Mouse (Mus musculus) limb, embryonic 12.5 days (tissue): ENCODE measurements around the gene Gsx1. TPM values are rescaled to one million over a fixed set of nuclear protein-coding genes. Genes with fewer than 3 reads are reported as not detected.

ENCODE experiments used
- ATAC-seq: fragments of 200-750 bp; cut with Nextera tagmentation; 2 replicates; pipeline ENCODE4 v1.8.0; 2017; ENCODE audit warnings: low read depth, moderate TSS enrichment; ENCODE audit not compliant: insufficient number of reproducible peaks, insufficient read depth, low FRiP score, low TSS enrichment
- H3K27ac ChIP-seq: fragments of 300-500 bp; sonication (generic); 2 replicates; pipeline ENCODE4 v1.5.1; 2016; ENCODE audit warnings: mild to moderate bottlenecking, moderate library complexity
- H3K27me3 ChIP-seq: fragments of 300-500 bp; sonication (generic); 2 replicates; pipeline ENCODE4 v1.6.1; 2016; ENCODE audit warnings: mild to moderate bottlenecking, moderate library complexity
- H3K36me3 ChIP-seq: fragments of 300-500 bp; sonication (generic); 2 replicates; pipeline ENCODE4 v1.6.1; 2016; ENCODE audit warnings: mild to moderate bottlenecking, moderate library complexity
- H3K4me1 ChIP-seq: fragments of 300-500 bp; sonication (generic); replicated peaks from 2 replicates; pipeline ENCODE4 v1.6.1; 2016
- H3K4me2 ChIP-seq: fragments of 300-500 bp; sonication (generic); 2 replicates; pipeline ENCODE4 v1.6.1; 2016; ENCODE audit warnings: mild to moderate bottlenecking, moderate library complexity
- H3K4me3 ChIP-seq: fragments of 300-500 bp; sonication (generic); replicated peaks from 2 replicates; pipeline ENCODE4 v1.5.1; 2016; ENCODE audit warnings: mild to moderate bottlenecking
- H3K9ac ChIP-seq: fragments of 300-500 bp; sonication (generic); replicated peaks from 2 replicates; pipeline ENCODE4 v1.6.1; 2016; ENCODE audit warnings: mild to moderate bottlenecking, moderate library complexity
- H3K9me3 ChIP-seq: fragments of 300-500 bp; sonication (generic); 2 replicates; pipeline ENCODE4 v1.6.1; 2016; ENCODE audit warnings: mild to moderate bottlenecking, moderate library complexity
- WGBS: fragments of 180-500 bp; shearing (Covaris S2); methylation state at CpG from one replicate; pipeline ENCODE4 v1.1.7; 2016; 5-methylcytosine and 5-hydroxymethylcytosine counted together
- polyA plus RNA-seq: library from polyadenylated mRNA; unstranded; fragments of >200 nt; fragmentation: Nextera tagmentation; extraction: Ambion mirVana; gene quantifications from 2 replicates; pipeline ENCODE4 v1.2.1, GENCODE M21; 2016

The Gsx1 gene
- polyA plus RNA-seq, 1 experiment from 2014 or later = not detected

DNA sequence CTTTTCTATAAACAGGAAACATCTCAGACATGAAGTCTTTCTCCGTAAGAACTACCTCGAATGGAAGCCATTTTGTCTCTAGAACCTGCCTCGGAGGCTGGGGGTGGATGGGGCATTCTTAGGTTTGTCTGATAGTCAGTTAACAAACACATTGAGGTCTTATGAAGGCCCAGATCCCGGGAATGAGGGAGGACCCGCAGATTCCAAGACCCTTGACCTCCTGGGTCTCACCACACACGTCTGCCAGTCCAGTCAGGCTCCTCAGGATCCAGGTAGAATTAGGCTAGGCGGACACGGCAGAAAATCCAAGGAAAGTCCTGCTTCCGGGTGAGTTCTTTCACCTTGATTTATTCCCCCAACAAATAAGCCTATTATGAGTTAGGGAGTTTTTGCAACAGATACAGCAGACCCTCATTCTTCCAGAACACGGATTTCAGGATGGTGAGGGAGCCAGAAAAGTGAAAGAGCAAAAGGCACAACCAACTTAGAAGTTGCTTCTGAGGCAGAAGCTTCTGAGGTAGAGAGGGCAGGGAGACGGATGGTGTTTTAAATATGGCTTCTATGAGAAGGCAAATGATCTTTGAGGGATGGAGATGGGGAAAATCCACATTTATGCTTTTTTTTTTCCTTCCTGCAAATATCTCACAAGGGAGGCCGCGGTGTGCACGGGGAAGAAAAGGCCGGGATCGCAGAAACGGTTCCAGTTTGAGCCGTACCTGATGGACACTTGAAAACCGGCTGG, 3.2 kb upstream of the Gsx1 start:
- peak overlapping the region; percentile 44 for H3K4me2 ChIP-seq
- H3K27me3 ChIP-seq = peaks cover 86% of the 10 kb centered on the region
- ATAC-seq = no peak

DNA sequence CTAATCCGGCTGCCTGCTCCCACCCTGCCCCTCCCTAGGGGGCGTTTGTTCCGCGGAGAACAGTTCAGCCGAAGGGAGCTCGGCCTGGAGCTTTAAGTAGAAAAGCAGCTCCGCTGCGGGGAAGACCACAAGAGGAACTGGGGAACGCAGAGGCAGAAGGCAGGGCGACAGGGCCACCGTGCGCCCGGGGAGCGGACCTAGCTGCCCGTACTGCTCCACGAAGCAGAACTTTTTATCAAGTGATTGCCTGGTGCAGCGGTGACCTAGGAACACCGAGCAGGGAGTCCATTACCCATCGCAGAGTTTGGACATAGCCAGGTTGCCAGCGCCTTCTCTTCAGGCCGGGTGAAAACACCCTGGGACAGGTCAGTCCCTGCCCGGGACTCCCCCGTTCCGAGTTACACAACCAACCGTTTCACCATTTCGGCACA, 2.5 kb upstream of the Gsx1 start:
- peaks cover 5% of the 10 kb centered on the region; the same call in 1 of the 2 replicates for H3K9me3 ChIP-seq
- peak overlapping the region; percentile 44 for H3K4me2 ChIP-seq
- peaks cover 20% of the 10 kb centered on the region for H3K4me1 ChIP-seq
- under 1% methylated on average over 25 of the region's 26 CpGs for WGBS
- H3K27ac ChIP-seq = no peak overlapping the region
- H3K27me3 ChIP-seq = peaks cover 93% of the 10 kb centered on the region
- no peak overlapping the region for H3K9ac ChIP-seq
- H3K36me3 ChIP-seq = no peaks in the 10 kb centered on the region
- no peak for ATAC-seq
- peak overlapping the region; percentile 26 for H3K4me3 ChIP-seq

More for the DNA sequence above, 3.2 kb upstream of the Gsx1 start:
- WGBS = 11% methylated on average over 16 of the region's 19 CpGs
- no peak overlapping the region for H3K27ac ChIP-seq
- no peak overlapping the region for H3K9ac ChIP-seq
- H3K36me3 ChIP-seq = no peaks in the 10 kb centered on the region
- peaks cover 20% of the 10 kb centered on the region for H3K4me1 ChIP-seq
- peak overlapping the region; percentile 26 for H3K4me3 ChIP-seq
- peaks cover 5% of the 10 kb centered on the region; the same call in 1 of the 2 replicates for H3K9me3 ChIP-seq

DNA sequence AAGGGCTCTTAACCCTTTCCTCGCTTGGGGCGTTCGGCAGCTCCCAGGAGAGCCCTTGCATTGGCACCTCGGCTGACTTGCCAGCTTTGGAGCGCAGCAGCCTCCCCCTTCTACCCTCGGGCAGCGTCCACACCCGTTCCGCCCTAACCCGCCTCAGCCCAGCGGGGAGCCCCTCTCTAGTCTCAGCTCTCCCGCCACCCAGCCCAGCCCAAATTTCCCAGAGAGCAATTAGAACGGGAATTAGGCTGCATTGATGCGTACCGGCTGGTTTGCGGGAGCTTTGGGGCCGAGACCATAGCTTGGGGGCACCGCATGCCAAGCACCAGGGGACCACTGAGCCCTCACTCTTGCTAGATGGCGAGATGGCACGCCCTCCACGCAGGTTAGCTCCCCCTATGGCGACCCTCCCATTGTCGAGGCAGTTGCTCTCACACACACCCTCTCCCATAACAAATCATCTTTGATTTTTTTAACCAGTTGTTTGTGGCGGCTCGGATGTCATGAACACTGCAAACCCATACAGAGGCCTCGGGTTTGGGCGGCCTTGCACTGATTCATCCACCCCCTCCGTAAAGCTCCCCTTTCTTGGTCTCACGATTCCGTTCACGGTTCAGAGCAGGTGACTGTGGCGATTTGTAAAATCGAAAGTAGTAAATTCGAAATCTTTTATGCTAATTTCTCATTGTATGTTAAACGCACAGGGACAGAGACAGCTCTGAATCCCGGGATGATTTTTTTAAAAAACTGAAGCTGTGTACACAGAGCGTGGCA, 1.5 kb upstream of the Gsx1 start:
- peak overlapping the region; percentile 6; the same call in 1 of the 2 replicates for H3K4me3 ChIP-seq
- WGBS = 1% methylated on average over 37 of the region's 37 CpGs
- H3K27me3 ChIP-seq = peaks cover 98% of the 10 kb centered on the region
- peaks cover 5% of the 10 kb centered on the region; the same call in 1 of the 2 replicates for H3K9me3 ChIP-seq
- H3K9ac ChIP-seq = no peak overlapping the region
- peaks cover 20% of the 10 kb centered on the region for H3K4me1 ChIP-seq
- no peaks in the 10 kb centered on the region for H3K36me3 ChIP-seq
- no peak for ATAC-seq
- no peak overlapping the region; the same call in 1 of the 2 replicates for H3K4me2 ChIP-seq
- no peak overlapping the region for H3K27ac ChIP-seq

DNA sequence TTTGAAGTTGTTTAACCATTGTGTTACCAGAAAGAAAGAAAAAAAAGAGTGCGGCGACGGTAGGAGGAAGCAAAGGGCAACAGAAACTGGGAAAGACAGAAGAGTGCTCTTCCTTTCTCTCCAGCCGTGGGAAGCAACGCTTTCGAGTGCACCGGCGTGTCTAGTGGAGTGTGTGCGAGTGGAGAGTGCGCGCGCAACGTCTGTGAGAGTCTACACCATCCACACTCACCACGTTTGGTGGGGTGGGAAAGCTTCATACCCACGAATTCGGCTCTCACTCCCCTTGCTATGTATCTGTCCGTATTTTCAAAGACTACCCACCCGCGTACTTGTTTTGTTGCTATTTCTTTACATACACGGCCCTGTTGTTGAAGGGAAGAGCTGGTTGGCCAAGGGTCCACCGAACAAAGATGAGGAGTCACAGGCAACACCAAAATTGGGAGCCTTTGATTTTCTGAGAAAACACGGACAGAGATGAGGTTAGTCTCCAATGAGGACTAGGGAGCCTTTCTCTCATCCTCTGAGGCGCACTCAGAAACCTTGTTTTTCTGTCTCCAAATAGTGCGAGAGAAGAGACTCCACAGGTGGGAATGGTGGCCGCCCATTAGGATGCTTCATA, 835 bp upstream of the Gsx1 start:
- Histone ChIP-seq H3K36me3 (no peaks in the 10 kb centered on the region), H3K27ac (no peak overlapping the region), H3K4me1 (peaks cover 20% of the 10 kb centered on the region), H3K9ac (no peak overlapping the region), H3K9me3 (peaks cover 5% of the 10 kb centered on the region; the same call in 1 of the 2 replicates), H3K27me3 (peaks cover 98% of the 10 kb centered on the region), H3K4me2 (no peak overlapping the region; the same call in 1 of the 2 replicates), H3K4me3 (0 out of 2 replicates have a peak overlapping the region, but pooled peaks have one; percentile 6)
- WGBS = 2% methylated on average over 25 of the region's 25 CpGs
- ATAC-seq = no peak

DNA sequence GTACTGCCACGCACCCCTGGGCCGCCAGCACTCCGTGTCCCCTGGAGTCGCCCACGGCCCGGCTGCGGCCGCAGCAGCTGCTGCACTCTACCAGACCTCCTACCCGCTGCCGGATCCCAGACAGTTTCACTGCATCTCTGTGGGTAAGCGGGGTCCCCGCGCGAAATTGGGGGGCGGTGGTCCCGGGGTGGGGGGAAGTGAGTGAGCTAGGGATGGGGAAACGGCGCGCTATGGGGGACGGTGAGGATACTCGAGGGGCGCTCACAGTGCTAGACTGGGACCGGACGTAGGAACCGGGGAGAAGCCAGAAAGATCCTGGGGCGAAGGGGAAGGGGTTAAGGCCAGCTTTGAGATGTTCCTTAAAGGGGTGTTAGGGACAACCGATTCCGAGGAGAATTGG, 660 bp downstream of the Gsx1 start:
- no peak overlapping the region for H3K9ac ChIP-seq
- H3K4me3 ChIP-seq = peak overlapping the region; percentile 33
- no peaks in the 10 kb centered on the region for H3K36me3 ChIP-seq
- H3K27ac ChIP-seq = no peak overlapping the region
- peak overlapping the region; percentile 51 for H3K4me2 ChIP-seq
- H3K4me1 ChIP-seq = peaks cover 20% of the 10 kb centered on the region
- H3K9me3 ChIP-seq = no peaks in the 10 kb centered on the region
- H3K27me3 ChIP-seq = peaks cover 97% of the 10 kb centered on the region
- 2% methylated on average over 28 of the region's 28 CpGs for WGBS
- no peak for ATAC-seq

DNA sequence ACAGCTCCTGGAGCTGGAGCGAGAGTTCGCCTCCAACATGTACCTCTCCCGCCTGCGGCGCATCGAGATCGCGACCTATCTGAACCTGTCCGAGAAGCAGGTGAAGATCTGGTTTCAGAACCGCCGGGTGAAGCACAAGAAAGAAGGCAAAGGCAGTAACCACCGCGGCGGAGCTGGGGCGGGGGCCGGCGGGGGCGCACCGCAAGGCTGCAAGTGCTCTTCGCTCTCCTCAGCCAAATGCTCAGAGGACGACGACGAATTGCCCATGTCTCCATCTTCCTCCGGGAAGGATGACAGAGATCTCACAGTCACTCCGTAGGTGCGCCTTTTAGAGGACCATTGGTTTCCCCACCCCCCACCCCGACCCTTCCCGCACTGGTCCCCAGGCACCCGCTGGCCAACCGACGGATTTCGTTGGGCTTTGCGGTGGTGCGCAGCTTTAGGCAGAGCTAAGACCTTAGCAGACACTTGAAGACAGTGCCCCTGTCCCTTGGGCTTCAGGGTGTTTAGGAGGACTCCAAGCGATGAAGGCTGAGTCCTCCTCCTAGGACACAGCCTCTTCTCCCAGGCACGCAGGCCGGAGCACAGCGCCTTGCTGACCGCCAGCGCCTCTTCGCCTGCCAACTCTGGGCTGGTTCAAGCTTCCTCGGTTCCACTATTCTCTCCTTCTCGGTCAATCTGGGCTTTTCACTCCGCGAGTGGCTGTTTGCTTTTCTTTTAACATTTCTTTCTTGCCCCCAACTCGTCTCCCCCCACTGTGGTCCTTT, 1.5 kb downstream of the Gsx1 start:
- ATAC-seq = no peak
- 1% methylated on average over 46 of the region's 46 CpGs for WGBS
- no peak overlapping the region for H3K9ac ChIP-seq
- no peaks in the 10 kb centered on the region for H3K9me3 ChIP-seq
- no peak overlapping the region for H3K4me2 ChIP-seq
- H3K4me1 ChIP-seq = peaks cover 20% of the 10 kb centered on the region
- no peaks in the 10 kb centered on the region for H3K36me3 ChIP-seq
- H3K4me3 ChIP-seq = no peak overlapping the region
- H3K27me3 ChIP-seq = peaks cover 95% of the 10 kb centered on the region
- no peak overlapping the region for H3K27ac ChIP-seq

DNA sequence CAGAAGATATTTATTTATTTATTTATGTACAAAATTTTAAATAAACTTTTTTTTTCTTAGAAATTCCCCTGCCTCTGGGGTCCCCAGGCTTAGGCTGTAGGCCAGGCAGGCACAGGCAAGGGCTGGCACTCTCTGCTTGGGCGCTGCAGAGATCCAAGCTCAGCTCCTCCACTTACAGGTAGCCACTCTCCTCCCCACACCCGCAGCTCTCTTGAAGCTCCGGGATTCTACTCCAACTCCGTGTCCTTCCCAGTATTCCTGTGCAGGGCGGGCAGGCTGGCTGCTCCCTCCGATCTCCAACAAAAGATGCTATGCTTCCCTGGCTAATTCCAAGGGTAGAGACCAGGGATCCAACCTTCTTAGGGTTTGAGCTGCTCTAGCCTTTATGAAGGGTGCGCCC, 2.4 kb downstream of the Gsx1 start:
- peaks cover 18% of the 10 kb centered on the region for H3K4me1 ChIP-seq
- 1% methylated on average over 7 of the region's 7 CpGs for WGBS
- no peak overlapping the region for H3K4me2 ChIP-seq
- no peak overlapping the region for H3K27ac ChIP-seq
- no peaks in the 10 kb centered on the region for H3K9me3 ChIP-seq
- H3K36me3 ChIP-seq = no peaks in the 10 kb centered on the region
- no peak for ATAC-seq
- H3K4me3 ChIP-seq = no peak overlapping the region
- peaks cover 96% of the 10 kb centered on the region for H3K27me3 ChIP-seq
- no peak overlapping the region for H3K9ac ChIP-seq

DNA sequence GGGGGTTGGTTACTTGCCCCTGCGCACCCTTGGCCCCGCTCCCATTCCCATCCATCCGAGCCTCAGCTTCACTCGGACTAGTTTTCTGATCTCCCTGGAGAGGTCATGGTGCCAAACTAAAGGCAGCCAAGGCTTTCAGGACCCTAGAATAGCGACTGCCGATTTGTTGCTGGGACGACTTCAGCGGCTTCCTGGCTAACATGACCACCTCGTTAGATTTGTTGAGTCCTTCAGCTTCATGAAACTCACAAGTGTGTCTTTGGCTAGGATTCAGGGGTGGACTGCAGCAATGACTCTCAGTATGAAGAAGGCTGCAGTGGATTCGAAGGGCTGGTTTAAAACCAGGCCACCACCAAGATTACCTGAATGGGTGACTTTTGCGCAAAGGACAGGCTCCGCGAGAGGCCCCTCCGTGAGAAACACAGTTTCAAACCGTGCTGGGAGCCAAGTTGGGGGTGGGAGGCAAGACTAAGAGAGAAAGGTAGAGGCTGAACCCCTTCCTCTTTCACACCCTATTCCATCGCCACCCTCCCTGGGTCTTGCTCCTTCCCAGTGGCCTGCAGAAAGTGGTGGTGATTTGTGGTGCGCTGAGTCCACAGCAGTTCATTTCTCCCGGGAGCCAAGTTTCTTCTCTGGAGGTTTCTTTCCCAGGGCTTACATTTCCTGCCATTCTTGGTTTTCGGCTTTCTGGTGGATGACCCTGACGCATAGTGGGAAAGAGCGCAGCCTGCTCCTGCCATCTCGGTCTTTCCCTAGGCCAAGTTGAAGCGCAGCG, 3.5 kb downstream of the Gsx1 start:
- ATAC-seq = no peak
- peaks cover 10% of the 10 kb centered on the region for H3K4me1 ChIP-seq
- 2% methylated on average over 24 of the region's 24 CpGs for WGBS
- H3K9ac ChIP-seq = no peak overlapping the region
- H3K9me3 ChIP-seq = no peaks in the 10 kb centered on the region
- no peaks in the 10 kb centered on the region for H3K36me3 ChIP-seq
- H3K27ac ChIP-seq = no peak overlapping the region
- no peak overlapping the region for H3K4me3 ChIP-seq
- H3K27me3 ChIP-seq = peaks cover 96% of the 10 kb centered on the region
- no peak overlapping the region for H3K4me2 ChIP-seq

DNA sequence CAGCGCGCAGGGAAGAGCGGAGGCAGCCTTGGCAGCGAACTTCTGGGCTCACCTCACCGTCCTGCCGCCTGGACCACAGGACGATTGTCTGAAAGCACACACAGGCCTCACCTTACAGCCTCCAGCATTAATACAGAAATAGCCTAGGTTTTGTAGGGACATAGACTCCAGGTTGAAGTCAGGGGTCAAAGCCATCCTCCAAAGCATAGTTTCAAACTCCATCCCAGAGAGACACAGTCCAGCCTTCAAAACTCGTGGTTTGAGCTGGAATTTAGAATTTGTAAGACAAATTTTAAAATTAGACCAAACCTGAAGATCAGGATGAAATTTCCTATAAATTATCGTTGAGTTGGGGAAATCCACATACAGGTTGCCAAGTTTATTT, 4.1 kb downstream of the Gsx1 start:
- Histone ChIP-seq H3K36me3 (no peaks in the 10 kb centered on the region), H3K9me3 (no peaks in the 10 kb centered on the region), H3K9ac (no peak overlapping the region), H3K27me3 (peaks cover 96% of the 10 kb centered on the region), H3K4me1 (peaks cover 8% of the 10 kb centered on the region), H3K4me2 (no peak overlapping the region), H3K4me3 (no peak overlapping the region), H3K27ac (no peak overlapping the region)
- no peak for ATAC-seq
- 3% methylated on average over 9 of the region's 9 CpGs for WGBS

DNA sequence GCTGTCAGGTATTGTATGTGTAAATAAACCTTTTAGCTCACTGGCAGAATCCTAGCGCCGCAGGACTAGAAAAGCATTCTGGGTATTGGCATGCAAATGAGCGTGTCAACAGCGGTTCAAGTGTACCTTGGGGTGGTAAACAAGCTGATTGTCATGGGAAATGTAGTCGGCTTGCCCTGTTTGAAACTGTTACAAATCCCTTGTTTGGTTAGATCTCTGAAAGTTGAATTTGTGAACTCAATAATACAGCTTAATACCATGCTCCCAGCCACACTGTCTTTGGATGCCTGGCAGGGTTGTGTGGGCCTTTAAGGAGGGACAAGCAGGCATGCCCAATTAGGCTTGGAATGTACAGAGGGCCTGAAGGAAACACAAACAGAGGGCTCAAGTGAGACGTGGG, 16.4 kb downstream of the Gsx1 start:
- peaks cover 6% of the 10 kb centered on the region for H3K27me3 ChIP-seq
- 14% methylated on average over 6 of the region's 6 CpGs for WGBS
- H3K4me1 ChIP-seq = no peaks in the 10 kb centered on the region
- no peaks in the 10 kb centered on the region for H3K9me3 ChIP-seq
- H3K27ac ChIP-seq = no peak overlapping the region
- H3K36me3 ChIP-seq = no peaks in the 10 kb centered on the region
- H3K4me2 ChIP-seq = no peak overlapping the region
- H3K9ac ChIP-seq = no peak overlapping the region
- ATAC-seq = no peak
- H3K4me3 ChIP-seq = no peak overlapping the region
